Mouse (Mus musculus): ENCODE data around the gene Sgip1. TPM values are rescaled to one million over a fixed set of nuclear protein-coding genes. Genes with fewer than 3 reads are reported as not detected.

Sgip1 gene
- total and polyA plus RNA-seq, 2 experiments from 2014 or later = 0.97 TPM; not detected in 1

DNA sequence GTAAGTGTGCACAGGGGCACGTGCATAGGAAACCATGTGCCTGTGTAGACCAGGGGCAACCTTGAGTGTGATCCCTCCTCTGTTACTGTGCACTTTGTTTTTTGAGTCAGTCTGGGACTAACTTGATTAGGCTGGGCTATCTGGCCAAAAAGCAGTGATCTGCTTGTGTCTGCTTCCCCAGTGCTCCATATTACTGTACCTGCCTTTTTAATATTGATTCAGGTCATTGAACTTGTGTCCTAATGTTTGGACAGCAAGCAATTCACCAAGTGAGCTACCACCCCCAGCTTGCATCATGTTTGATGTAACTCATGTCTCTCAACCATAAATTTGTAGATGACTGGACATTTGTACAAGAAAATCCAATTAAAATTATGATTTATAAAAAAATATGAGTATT lies 69.2 kb downstream of the Sgip1 start:
- TF ChIP-seq CTCF (IDR thresholded peaks at IDR 0.05; ENCODE audit: low read depth) = no peak
- Histone ChIP-seq H3K36me3 (replicated peaks; ENCODE audit: control insufficient read depth, insufficient read depth, low read length) (no peaks in the 10 kb centered on the region), H3K27ac (ENCODE audit: low read depth) (no peak overlapping the region), H3K27me3 (ENCODE audit: control insufficient read depth, insufficient read depth, low read length) (no peaks in the 10 kb centered on the region), H3K9ac (replicated peaks; ENCODE audit: low read depth, low read length) (no peak overlapping the region), H3K9me3 (replicated peaks; ENCODE audit: control insufficient read depth, low read length) (no peaks in the 10 kb centered on the region), H3K4me2 (ENCODE audit: low read depth, low read length) (no peak overlapping the region), H3K4me3 (ENCODE audit: low read depth, low read length) (no peak overlapping the region), H3K4me1 (ENCODE audit: control insufficient read depth, insufficient read depth) (no peaks in the 10 kb centered on the region)
- DNase-seq (ENCODE audit: low spot score) = no peak
- 86% methylated on average over 1 of the region's 1 CpGs for WGBS
- ATAC-seq (ENCODE audit: insufficient read depth, low read depth) = no peak

DNA sequence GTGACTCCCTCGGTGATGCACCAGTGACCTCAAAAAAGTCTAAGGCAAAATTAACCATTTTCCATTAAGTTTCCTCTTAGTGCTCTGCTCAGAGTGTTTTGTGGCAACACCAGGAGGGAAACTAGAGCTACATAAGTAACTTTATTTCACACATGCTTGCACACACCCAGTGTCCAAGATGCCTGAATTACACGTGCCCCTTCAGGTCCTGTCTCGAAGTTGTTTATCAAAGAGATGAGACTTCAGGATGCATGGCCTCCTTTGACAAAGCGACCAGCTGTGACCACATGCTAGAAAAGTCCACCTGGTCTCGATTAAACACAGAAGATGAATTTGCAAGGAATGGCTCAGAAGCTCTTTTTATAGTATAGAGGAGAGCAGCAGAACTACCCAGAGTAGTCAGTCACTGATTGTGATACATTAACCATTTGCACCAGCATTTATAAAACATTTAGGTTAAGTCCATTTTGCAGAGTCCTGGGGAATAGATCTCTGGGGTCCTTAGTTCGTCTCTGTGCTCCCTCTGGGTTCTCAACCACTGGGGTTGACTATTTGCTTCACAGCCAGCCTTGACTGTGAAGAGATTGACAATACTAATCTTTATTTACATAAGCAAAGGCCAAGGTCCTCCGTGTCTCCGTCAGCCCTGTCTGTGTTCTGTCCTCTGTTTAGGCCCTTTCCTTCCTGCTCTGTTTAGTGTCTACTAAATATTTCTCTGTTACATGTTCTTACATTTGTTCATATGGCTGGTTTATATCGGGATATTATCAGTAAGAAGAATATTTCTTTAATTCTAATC lies 70.1 kb downstream of the Sgip1 start:
- Histone ChIP-seq H3K9me3 (replicated peaks; ENCODE audit: control insufficient read depth, low read length) (no peaks in the 10 kb centered on the region), H3K4me2 (ENCODE audit: low read depth, low read length) (no peak overlapping the region), H3K27ac (ENCODE audit: low read depth) (no peak overlapping the region), H3K4me3 (ENCODE audit: low read depth, low read length) (no peak overlapping the region), H3K9ac (replicated peaks; ENCODE audit: low read depth, low read length) (no peak overlapping the region), H3K27me3 (ENCODE audit: control insufficient read depth, insufficient read depth, low read length) (no peaks in the 10 kb centered on the region), H3K36me3 (replicated peaks; ENCODE audit: control insufficient read depth, insufficient read depth, low read length) (no peaks in the 10 kb centered on the region), H3K4me1 (ENCODE audit: control insufficient read depth, insufficient read depth) (no peaks in the 10 kb centered on the region)
- TF ChIP-seq CTCF (IDR thresholded peaks at IDR 0.05; ENCODE audit: low read depth) (no peak), EP300 (IDR thresholded peaks at IDR 0.05; ENCODE audit: low read depth) (no peak)
- whole genome bisulfite sequencing = 50% methylated on average over 9 of the region's 9 CpGs
- no peak for ATAC-seq (ENCODE audit: insufficient read depth, low read depth)
- no peak for DNase-seq (ENCODE audit: low spot score)

DNA sequence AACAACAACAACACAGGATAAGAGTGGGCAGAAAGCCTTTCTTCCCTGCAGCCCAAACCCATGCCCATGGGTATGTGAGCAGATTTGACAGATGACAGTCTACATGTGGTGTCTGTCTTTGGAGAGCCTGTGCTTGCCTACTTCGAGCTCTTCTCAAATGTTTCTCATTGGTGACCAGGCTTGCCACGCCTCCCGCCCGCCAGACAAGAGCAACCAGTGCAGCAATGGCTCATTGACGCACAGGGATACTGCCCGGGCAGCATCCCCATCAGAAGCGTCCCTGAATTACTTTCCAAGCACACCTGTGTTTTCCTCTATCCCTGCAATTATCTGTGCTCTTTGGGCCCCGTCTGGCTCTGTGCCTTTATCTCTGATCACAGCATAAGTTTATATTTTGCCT lies 72.2 kb downstream of the Sgip1 start:
- H3K4me2 ChIP-seq (ENCODE audit: low read depth, low read length) = no peak overlapping the region
- no peaks in the 10 kb centered on the region for H3K27me3 ChIP-seq (ENCODE audit: control insufficient read depth, insufficient read depth, low read length)
- WGBS = 73% methylated on average over 8 of the region's 8 CpGs
- ATAC-seq (ENCODE audit: insufficient read depth, low read depth) = no peak
- no peak overlapping the region for H3K4me3 ChIP-seq (ENCODE audit: low read depth, low read length)
- H3K9me3 ChIP-seq (replicated peaks; ENCODE audit: control insufficient read depth, low read length) = no peaks in the 10 kb centered on the region
- no peak overlapping the region for H3K9ac ChIP-seq (replicated peaks; ENCODE audit: low read depth, low read length)
- H3K27ac ChIP-seq (ENCODE audit: low read depth) = no peak overlapping the region
- no peaks in the 10 kb centered on the region for H3K4me1 ChIP-seq (ENCODE audit: control insufficient read depth, insufficient read depth)
- TF ChIP-seq CTCF (IDR thresholded peaks at IDR 0.05; ENCODE audit: low read depth) (no peak), EP300 (IDR thresholded peaks at IDR 0.05; ENCODE audit: low read depth) (no peak)
- no peak for DNase-seq (ENCODE audit: low spot score)
- H3K36me3 ChIP-seq (replicated peaks; ENCODE audit: control insufficient read depth, insufficient read depth, low read length) = no peaks in the 10 kb centered on the region

DNA sequence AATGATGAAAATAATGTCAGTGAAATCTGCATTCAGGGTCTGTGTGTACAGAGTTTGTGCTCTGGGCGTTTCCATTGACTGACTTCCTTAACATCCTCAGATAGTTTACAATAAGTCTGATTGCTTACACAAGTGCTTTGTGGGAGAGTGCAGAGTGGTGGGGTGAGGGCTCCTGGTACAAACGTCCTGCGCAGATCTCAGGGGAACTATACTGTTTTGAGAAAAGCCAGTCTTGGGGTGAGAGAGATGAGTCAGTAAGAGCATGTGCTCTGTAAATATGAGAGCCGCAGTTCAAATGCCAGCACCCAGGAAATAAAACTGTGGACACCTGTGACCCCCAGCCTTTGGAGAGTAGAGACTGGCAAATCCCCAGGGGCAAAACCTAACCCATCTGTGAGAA lies 80.7 kb downstream of the Sgip1 start:
- ATAC-seq (ENCODE audit: insufficient read depth, low read depth) (no peak), DNase-seq (ENCODE audit: low spot score) (no peak)
- TF ChIP-seq EP300 (IDR thresholded peaks at IDR 0.05; ENCODE audit: low read depth) (no peak), CTCF (IDR thresholded peaks at IDR 0.05; ENCODE audit: low read depth) (no peak)
- no peaks in the 10 kb centered on the region for H3K9me3 ChIP-seq (replicated peaks; ENCODE audit: control insufficient read depth, low read length)
- no peak overlapping the region for H3K4me2 ChIP-seq (ENCODE audit: low read depth, low read length)
- H3K27ac ChIP-seq (ENCODE audit: low read depth) = no peak overlapping the region
- no peak overlapping the region for H3K9ac ChIP-seq (replicated peaks; ENCODE audit: low read depth, low read length)
- H3K27me3 ChIP-seq (ENCODE audit: control insufficient read depth, insufficient read depth, low read length) = no peaks in the 10 kb centered on the region
- H3K4me1 ChIP-seq (ENCODE audit: control insufficient read depth, insufficient read depth) = no peaks in the 10 kb centered on the region
- no peaks in the 10 kb centered on the region for H3K36me3 ChIP-seq (replicated peaks; ENCODE audit: control insufficient read depth, insufficient read depth, low read length)
- 68% methylated on average over 4 of the region's 4 CpGs for WGBS
- H3K4me3 ChIP-seq (ENCODE audit: low read depth, low read length) = no peak overlapping the region

DNA sequence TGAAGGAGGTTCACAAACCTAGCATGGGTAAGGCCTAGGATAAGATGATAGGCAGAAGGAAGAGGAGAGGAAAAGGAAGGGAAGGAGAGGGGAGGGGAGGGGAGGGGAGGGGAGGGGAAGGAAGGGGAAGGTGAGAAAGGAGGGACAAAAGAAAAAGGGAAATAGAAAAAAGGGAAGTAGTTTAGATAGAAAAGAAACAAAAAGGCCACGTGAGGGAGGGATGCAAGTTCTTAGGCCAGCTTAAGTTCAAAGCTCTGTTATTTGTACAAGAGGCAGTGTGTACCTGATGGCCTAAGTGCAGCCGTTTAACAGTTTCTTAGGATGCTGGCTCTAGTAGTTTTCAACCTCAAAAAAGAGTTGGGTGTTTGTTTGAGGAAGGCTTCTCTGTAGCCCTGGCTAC lies 83.4 kb downstream of the Sgip1 start:
- no peak for TF ChIP-seq CTCF (IDR thresholded peaks at IDR 0.05; ENCODE audit: low read depth)
- no peak for TF ChIP-seq EP300 (IDR thresholded peaks at IDR 0.05; ENCODE audit: low read depth)
- H3K36me3 ChIP-seq (replicated peaks; ENCODE audit: control insufficient read depth, insufficient read depth, low read length) = no peaks in the 10 kb centered on the region
- no peak overlapping the region for H3K27ac ChIP-seq (ENCODE audit: low read depth)
- no peaks in the 10 kb centered on the region for H3K4me1 ChIP-seq (ENCODE audit: control insufficient read depth, insufficient read depth)
- no peak overlapping the region for H3K4me2 ChIP-seq (ENCODE audit: low read depth, low read length)
- 60% methylated on average over 2 of the region's 2 CpGs for WGBS
- DNase-seq (ENCODE audit: low spot score) = no peak
- H3K4me3 ChIP-seq (ENCODE audit: low read depth, low read length) = no peak overlapping the region
- no peaks in the 10 kb centered on the region for H3K27me3 ChIP-seq (ENCODE audit: control insufficient read depth, insufficient read depth, low read length)
- no peaks in the 10 kb centered on the region for H3K9me3 ChIP-seq (replicated peaks; ENCODE audit: control insufficient read depth, low read length)
- H3K9ac ChIP-seq (replicated peaks; ENCODE audit: low read depth, low read length) = no peak overlapping the region
- ATAC-seq (ENCODE audit: insufficient read depth, low read depth) = no peak

DNA sequence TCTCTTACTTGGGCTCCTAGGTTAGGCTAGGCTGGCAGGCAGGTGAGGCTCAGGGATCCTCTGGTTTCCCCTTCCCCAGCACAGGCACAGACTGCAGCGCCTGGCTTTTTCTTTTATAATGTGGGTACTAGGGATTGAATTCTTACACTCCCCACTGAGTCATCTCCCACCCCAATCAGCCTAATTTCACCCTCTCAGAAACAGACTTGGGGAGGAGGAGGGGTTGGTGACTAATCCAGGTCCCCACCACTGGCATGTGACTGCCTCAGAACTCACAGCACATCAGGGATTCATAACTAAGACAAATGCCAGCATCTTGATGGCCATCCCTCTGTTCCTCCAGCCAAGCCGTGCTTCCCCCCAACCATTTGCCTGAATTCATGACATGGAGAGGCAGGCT lies 85.1 kb downstream of the Sgip1 start:
- 69% methylated on average over 2 of the region's 2 CpGs for WGBS

More for the DNA sequence above, 85.1 kb downstream of the Sgip1 start:
- H3K4me1 ChIP-seq (ENCODE audit: control insufficient read depth, insufficient read depth) = no peaks in the 10 kb centered on the region
- H3K4me3 ChIP-seq (ENCODE audit: low read depth, low read length) = no peak overlapping the region
- ATAC-seq (ENCODE audit: insufficient read depth, low read depth) (no peak), DNase-seq (ENCODE audit: low spot score) (no peak)
- H3K9ac ChIP-seq (replicated peaks; ENCODE audit: low read depth, low read length) = no peak overlapping the region
- H3K4me2 ChIP-seq (ENCODE audit: low read depth, low read length) = no peak overlapping the region
- no peaks in the 10 kb centered on the region for H3K36me3 ChIP-seq (replicated peaks; ENCODE audit: control insufficient read depth, insufficient read depth, low read length)
- H3K27ac ChIP-seq (ENCODE audit: low read depth) = no peak overlapping the region
- TF ChIP-seq EP300 (IDR thresholded peaks at IDR 0.05; ENCODE audit: low read depth) (no peak), CTCF (IDR thresholded peaks at IDR 0.05; ENCODE audit: low read depth) (no peak)
- no peaks in the 10 kb centered on the region for H3K9me3 ChIP-seq (replicated peaks; ENCODE audit: control insufficient read depth, low read length)
- H3K27me3 ChIP-seq (ENCODE audit: control insufficient read depth, insufficient read depth, low read length) = no peaks in the 10 kb centered on the region

Measured in heart, postnatal 0 days (tissue).